Mouse (Mus musculus) E14TG2a.4 (cell line): Measurements from ENCODE around the gene Erich6.

Experiments used
- H3K27me3 ChIP-seq: 2 replicates; pipeline ENCODE4 v1.6.1; 2014; ENCODE audit warnings: low read length, control low read depth; ENCODE audit not compliant: insufficient read depth
- H3K36me3 ChIP-seq: 2 replicates; pipeline ENCODE4 v1.6.1; 2014; ENCODE audit warnings: low read length, control low read depth; ENCODE audit not compliant: insufficient read depth
- H3K4me1 ChIP-seq: replicated peaks from 2 replicates; pipeline ENCODE4 v1.6.1; 2014; ENCODE audit warnings: low read depth, low read length, control low read depth
- H3K4me3 ChIP-seq: replicated peaks from 2 replicates; pipeline ENCODE4 v1.5.1; 2014; ENCODE audit warnings: mild to moderate bottlenecking, low read length
- H3K9me3 ChIP-seq: 2 replicates; pipeline ENCODE4 v1.6.1; 2014; ENCODE audit warnings: low read length, control low read depth
- CTCF ChIP-seq: conservative IDR thresholded peaks from 2 replicates; pipeline ENCODE4 v1.5.1; 2014; ENCODE audit warnings: low read length
- NANOG ChIP-seq: IDR thresholded peaks from 2 replicates; pipeline ENCODE4 v1.6.1; 2014; ENCODE audit warnings: borderline replicate concordance, low read length, mixed read lengths
- POU5F1 ChIP-seq: IDR thresholded peaks from 2 replicates; pipeline ENCODE4 v1.6.1; 2014; ENCODE audit warnings: low read length, borderline replicate concordance

Erich6 gene

GRCm38 (mm10) chr3:58636406-58637295 is at the start of gene Erich6:
Gene Erich6 (minus strand): TSS chr3:58637207.
- Histone ChIP-seq H3K4me1 (peaks cover 13% of the 10 kb centered on the region; the same call in 1 of the 2 replicates), H3K9me3 (no peaks in the 10 kb centered on the region), H3K27me3 (peaks cover 19% of the 10 kb centered on the region), H3K36me3 (no peaks in the 10 kb centered on the region), H3K4me3 (peak within 1 kb of the TSS; percentile 76)
- TF ChIP-seq POU5F1 (no peak), NANOG (no peak), CTCF (no peak)

GRCm38 (mm10) chr3:58686206-58686921 is 49.4 kb upstream of the Erich6 start:
- Histone ChIP-seq H3K4me1 (peaks cover 9% of the 10 kb centered on the region), H3K36me3 (0 out of 2 replicates have a peak, but pooled peaks cover 5% of the 10 kb centered on the region), H3K9me3 (no peaks in the 10 kb centered on the region), H3K27me3 (peaks cover 27% of the 10 kb centered on the region), H3K4me3 (no peak overlapping the region)
- TF ChIP-seq POU5F1 (no peak), CTCF (no peak), NANOG (no peak)

GRCm38 (mm10) chr3:58685396-58685795 is 48.4 kb upstream of the Erich6 start:
- no peak overlapping the region for H3K4me3 ChIP-seq
- peaks cover 18% of the 10 kb centered on the region for H3K27me3 ChIP-seq
- H3K36me3 ChIP-seq = 0 out of 2 replicates have a peak, but pooled peaks cover 5% of the 10 kb centered on the region
- H3K9me3 ChIP-seq = no peaks in the 10 kb centered on the region
- TF ChIP-seq NANOG = no peak
- no peak for TF ChIP-seq POU5F1
- H3K4me1 ChIP-seq = peaks cover 4% of the 10 kb centered on the region

- TF ChIP-seq NANOG (no peak), POU5F1 (no peak), CTCF (no peak)
- no peaks in the 10 kb centered on the region for H3K36me3 ChIP-seq
- peaks cover 3% of the 10 kb centered on the region; the same call in 1 of the 2 replicates for H3K4me1 ChIP-seq
- no peaks in the 10 kb centered on the region for H3K9me3 ChIP-seq
- peaks cover 2% of the 10 kb centered on the region; the same call in 1 of the 2 replicates for H3K27me3 ChIP-seq
- no peak overlapping the region for H3K4me3 ChIP-seq
Observed at GRCm38 (mm10) chr3:58683346-58683745, 46.3 kb upstream of the Erich6 start.

- no peak for TF ChIP-seq POU5F1
- no peak for TF ChIP-seq CTCF
- no peak for TF ChIP-seq NANOG
- Histone ChIP-seq H3K36me3 (no peaks in the 10 kb centered on the region), H3K4me3 (no peak overlapping the region), H3K4me1 (peaks cover 9% of the 10 kb centered on the region), H3K9me3 (no peaks in the 10 kb centered on the region), H3K27me3 (no peaks in the 10 kb centered on the region; the same call in 1 of the 2 replicates)
Observed at GRCm38 (mm10) chr3:58682336-58682735, 45.3 kb upstream of the Erich6 start.

GRCm38 (mm10) chr3:58681831-58682230 is 44.8 kb upstream of the Erich6 start:
- Histone ChIP-seq H3K27me3 (no peaks in the 10 kb centered on the region; the same call in 1 of the 2 replicates), H3K4me3 (no peak overlapping the region), H3K4me1 (peaks cover 14% of the 10 kb centered on the region), H3K36me3 (no peaks in the 10 kb centered on the region), H3K9me3 (no peaks in the 10 kb centered on the region)
- TF ChIP-seq CTCF (no peak), POU5F1 (no peak)

- Histone ChIP-seq H3K36me3 (peaks cover 2% of the 10 kb centered on the region; the same call in 1 of the 2 replicates), H3K4me3 (no peak overlapping the region), H3K27me3 (no peaks in the 10 kb centered on the region), H3K4me1 (peaks cover 17% of the 10 kb centered on the region), H3K9me3 (no peaks in the 10 kb centered on the region)
- no peak for TF ChIP-seq NANOG
- no peak for TF ChIP-seq CTCF
- TF ChIP-seq POU5F1 = no peak
Observed at GRCm38 (mm10) chr3:58680943-58681637, 44.1 kb upstream of the Erich6 start.

GRCm38 (mm10) chr3:58679996-58680395 is 43.0 kb upstream of the Erich6 start:
- Histone ChIP-seq H3K36me3 (peaks cover 11% of the 10 kb centered on the region; the same call in 1 of the 2 replicates), H3K27me3 (no peaks in the 10 kb centered on the region), H3K4me1 (peaks cover 17% of the 10 kb centered on the region), H3K4me3 (no peak overlapping the region), H3K9me3 (no peaks in the 10 kb centered on the region)
- TF ChIP-seq POU5F1 (no peak), CTCF (no peak), NANOG (no peak)
